20 mouse cellular contexts compared by ENCODE assay signal in genomic region chr12:79885286-79885685, GRCm38 (mm10).
DNase-seq lines count a peak whose midpoint lies in the region; ATAC-seq lines count a peak whose summit lies in the region.
"Had no signal": no experiment of that assay in that cellular context is flagged by ENCODE, and none has a peak within 500 bp of the region (broad histone marks: within the 10 kb centered on the region; RNA-seq: fewer than 3 reads in every experiment).

No protein-coding gene starts in this region.

- peak; percentile 27; the same call in 1 of the 2 replicates for ATAC-seq in granulocyte monocyte progenitor cell, adult 5-6 weeks (replicated peaks; ENCODE audit: poor library complexity, severe bottlenecking)
- ATAC-seq: inflammation-experienced regulatory T-cells, adult 6 months; midbrain, embryonic 16.5 days had no signal

- DNase-seq in heart, adult 11 months, result peak; percentile 89
- DNase-seq in heart, adult 18-20 months, result no peak
- peak; percentile 13 for DNase-seq in urinary bladder, adult 2 months (ENCODE audit: low spot score)
- DNase-seq in urinary bladder, postnatal 25 days (ENCODE audit: low spot score), result no peak
- no peak for DNase-seq in adipocyte (ENCODE audit: low spot score)
- DNase-seq in adrenal gland, adult 2 months, result no peak
- DNase-seq: adrenal gland, postnatal 25 days; B cell, adult 2 months; cerebellum, postnatal 10 days; heart, postnatal 14 days; kidney, adult 8-10 months; kidney, postnatal 4 days; liver; lung, postnatal 36 days; right cerebral cortex, adult 18-20 months; thymus, adult 18-20 months; thymus, postnatal 36 days had no signal

Comparison
In these comparisons a context has a peak if more than half of its experiments do, and no peak if none do; other contexts are left out.
1. DNase-seq: peak in heart, adult 11 months (single experiment) and urinary bladder, adult 2 months (single experiment); none in heart, adult 18-20 months (0 of 2), urinary bladder, postnatal 25 days (single experiment), adipocyte (single experiment) and adrenal gland, adult 2 months (single experiment).